Mouse (Mus musculus) left cerebral cortex, postnatal 10 days (tissue): ENCODE measurements around the gene Olfr1126. TPM values are rescaled to one million over a fixed set of nuclear protein-coding genes. Genes with fewer than 3 reads are reported as not detected.
"Not testable (repeated sequence)": the region's sequence is repeated elsewhere in the genome, so short reads cannot be mapped to it uniquely, and the experiment has no call there.

ENCODE experiments used
- DNase-seq, 2 experiments: peaks; one replicate each; pipeline ENCODE4 v3.0.0; 2021 to 2022; ENCODE audit warnings: low spot score in 2 of 2, mixed read lengths in 1 of 2; ENCODE audit errors: extremely low spot score in 1 of 2
- intact Hi-C: fragments of 180-260 bp; cut with DNase I; formaldehyde crosslinking; loops from one replicate; pipeline ENCODE4 v1.15.1; 2025
- total RNA-seq, 2 experiments: library from RNA; stranded (reverse); gene quantifications; 2 replicates each; pipeline ENCODE4 v1.2.3; 2021

The Olfr1126 gene
- total RNA-seq = not detected

GRCm38 (mm10) chr2:87453662-87454061 is at the start of gene Olfr1126:
Olfr1126 (plus strand) TSS chr2:87453962.
- intact Hi-C loops = no loop called here
- DNase-seq = no peak

GRCm38 (mm10) chr2:87416335-87416734 is 37.4 kb upstream of the Olfr1126 start, which contains the start of gene Olfr1123:
Olfr1123 (plus strand) TSS chr2:87416635.
- intact Hi-C loops = no loop called here
- DNase-seq = no peak

GRCm38 (mm10) chr2:87429975-87430374 is 23.8 kb upstream of the Olfr1126 start, which contains the start of gene Olfr1124:
Olfr1124 (plus strand) TSS chr2:87430275.
- intact Hi-C loops = no loop called here
- DNase-seq = no peak

- intact Hi-C loops = no loop called here
- no peak for DNase-seq
Observed at GRCm38 (mm10) chr2:87437731-87438130, 16.0 kb upstream of the Olfr1126 start.

- intact Hi-C loops = no loop called here
Observed at GRCm38 (mm10) chr2:87461769-87462168, 8.0 kb downstream of the Olfr1126 start.

GRCm38 (mm10) chr2:87480207-87480606 is 26.4 kb downstream of the Olfr1126 start:
- DNase-seq = no peak
- intact Hi-C loops = no loop called here

More at GRCm38 (mm10) chr2:87461769-87462168, 8.0 kb downstream of the Olfr1126 start:
- DNase-seq = no peak

GRCm38 (mm10) chr2:87481158-87481557 is 27.4 kb downstream of the Olfr1126 start:
- intact Hi-C loops = no loop called here
- DNase-seq = no peak

- intact Hi-C loops = no loop called here
Observed at GRCm38 (mm10) chr2:87482276-87482675, 28.5 kb downstream of the Olfr1126 start.

GRCm38 (mm10) chr2:87496993-87497392 is 43.2 kb downstream of the Olfr1126 start, which contains the start of gene Pramel7:
Pramel7 (minus strand) TSS chr2:87497093.
- intact Hi-C loops, DNase-seq: not testable (repeated sequence)

More at GRCm38 (mm10) chr2:87482276-87482675, 28.5 kb downstream of the Olfr1126 start:
- no peak for DNase-seq

- intact Hi-C loops = no loop called here
- no peak for DNase-seq
Observed at GRCm38 (mm10) chr2:87506265-87506664, 52.5 kb downstream of the Olfr1126 start, which contains the start of gene Pramel6. Pramel6 (plus strand) TSS chr2:87506565.

Other genes with a start within 250 kb of the Olfr1126 start
- not detected for gene Olfr1113, start 245.0 kb upstream of the Olfr1126 start, total RNA-seq
- not detected for gene Olfr1115, start 205.9 kb upstream of the Olfr1126 start, total RNA-seq
- not detected for gene Olfr1116, start 186.4 kb upstream of the Olfr1126 start, total RNA-seq
- gene Olfr1118, start 146.4 kb upstream of the Olfr1126 start, total RNA-seq = not detected
- gene Olfr1120, start 99.1 kb upstream of the Olfr1126 start, total RNA-seq = not detected
- gene Olfr1121, start 84.1 kb upstream of the Olfr1126 start, total RNA-seq = not detected
- gene Olfr1122, start 68.1 kb upstream of the Olfr1126 start, total RNA-seq = not detected
- gene Olfr1123, start 37.3 kb upstream of the Olfr1126 start, total RNA-seq = not detected
- gene Olfr1124, start 23.7 kb upstream of the Olfr1126 start, total RNA-seq = not detected
- not detected for gene Pramel7, start 43.1 kb downstream of the Olfr1126 start, total RNA-seq
- not detected for gene Pramel6, start 52.6 kb downstream of the Olfr1126 start, total RNA-seq
- gene Olfr153, start 77.8 kb downstream of the Olfr1126 start, total RNA-seq = not detected
- not detected for gene Olfr1128, start 91.6 kb downstream of the Olfr1126 start, total RNA-seq
- gene Olfr1129, start 119.9 kb downstream of the Olfr1126 start, total RNA-seq = not detected
- gene Olfr1130, start 152.2 kb downstream of the Olfr1126 start, total RNA-seq = not detected
- not detected for gene Olfr1131, start 173.1 kb downstream of the Olfr1126 start, total RNA-seq
- not detected for gene Olfr1132, start 183.6 kb downstream of the Olfr1126 start, total RNA-seq
- gene Olfr1133, start 193.4 kb downstream of the Olfr1126 start, total RNA-seq = not detected
- gene Olfr1134, start 204.5 kb downstream of the Olfr1126 start, total RNA-seq = not detected
- not detected for gene Olfr1135, start 219.7 kb downstream of the Olfr1126 start, total RNA-seq
- not detected for gene Olfr1136, start 240.0 kb downstream of the Olfr1126 start, total RNA-seq